Mouse (Mus musculus): ENCODE results near the gene Cox16.

DNA sequence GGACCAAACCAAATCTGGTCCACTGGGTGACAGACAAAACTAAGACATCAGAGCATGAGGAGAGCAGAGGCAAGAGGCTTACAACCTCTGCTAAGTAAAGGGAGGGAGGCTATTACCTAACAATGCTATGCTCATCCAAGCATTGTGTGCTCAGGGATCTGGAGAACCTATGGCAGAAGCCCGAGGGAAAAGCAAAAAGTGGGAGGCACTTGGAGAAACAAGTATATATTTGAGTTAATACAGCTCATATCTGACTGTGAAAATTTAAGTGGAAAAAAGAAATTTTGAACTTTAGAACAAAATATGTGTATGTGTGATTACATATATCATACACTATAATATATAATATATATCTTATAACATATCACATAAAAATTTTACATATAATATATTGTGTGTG, 63.1 kb downstream of the Cox16 start, which contains the start of gene Adam4:
- TF ChIP-seq EP300 (IDR thresholded peaks at IDR 0.05; ENCODE audit: low read depth) (no peak), CTCF (IDR thresholded peaks at IDR 0.05; ENCODE audit: low read depth) (no peak)
